Mouse (Mus musculus): ENCODE results near the gene Ttll7. TPM values are rescaled to one million over a fixed set of nuclear protein-coding genes. Genes with fewer than 3 reads are reported as not detected.

Ttll7 gene
- 0.37 and 0.38 TPM in 2 replicates for polyA plus RNA-seq (2012; rRNA removed)

- peak within 1 kb of the TSS; percentile 43; the same call in 1 of the 2 replicates for H3K27ac ChIP-seq (ENCODE audit: insufficient read depth, low read length)
- 2% methylated on average over 36 of the region's 36 CpGs for WGBS
Measured at GRCm38 (mm10) chr3:146851966-146852891, at the start of gene Ttll7. Gene Ttll7 (plus strand): TSS chr3:146852367.

DNA sequence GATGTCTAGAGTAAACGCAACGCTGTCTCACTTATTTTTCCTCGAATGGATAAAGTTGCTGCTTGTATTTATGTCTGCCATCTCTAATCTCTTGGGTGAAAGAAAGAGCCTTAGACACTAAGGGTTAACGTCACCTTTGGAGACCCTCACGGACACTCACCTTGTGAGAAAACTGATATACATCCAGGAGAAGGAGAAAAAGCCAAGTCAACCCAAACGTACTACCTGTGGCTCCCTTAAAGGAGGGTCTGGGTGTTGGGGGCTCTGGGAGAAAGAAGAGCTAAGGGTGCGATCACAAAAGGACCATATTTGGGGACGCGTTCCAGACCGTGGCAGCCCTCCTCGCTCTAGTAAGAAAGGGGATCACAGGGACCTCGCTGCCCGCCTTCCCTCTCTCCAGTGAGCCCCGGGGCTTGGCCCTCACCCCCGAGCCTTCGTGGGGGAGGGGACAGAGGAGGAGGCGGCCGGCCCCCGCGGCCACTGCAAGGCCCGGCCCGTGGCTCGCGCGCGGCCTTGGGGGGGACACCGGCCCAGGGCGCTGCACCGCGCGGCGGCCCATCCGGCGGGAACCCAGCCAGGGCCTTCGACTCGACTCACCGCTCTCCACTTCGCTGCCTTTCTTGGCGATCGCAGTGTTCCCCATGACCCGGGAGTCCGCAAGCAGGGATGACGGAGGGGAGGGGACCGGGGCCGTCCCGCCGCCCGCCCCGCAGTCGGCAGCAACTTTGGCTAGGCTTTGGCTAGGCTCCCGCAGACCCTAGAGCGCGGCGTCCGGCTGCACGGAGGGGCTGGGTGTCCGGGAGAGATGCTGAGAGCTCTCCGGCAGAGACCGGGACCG, 39.9 kb upstream of the Ttll7 start:
- Histone ChIP-seq H3K4me1 (ENCODE audit: control insufficient read depth, insufficient read depth, insufficient read length) (no peaks in the 10 kb centered on the region; the same call in 1 of the 2 replicates), H3K4me3 (ENCODE audit: extremely low read depth, insufficient read depth, insufficient read length) (peak overlapping the region; percentile 94), H3K36me3 (ENCODE audit: control insufficient read depth, insufficient read depth, low read length) (no peaks in the 10 kb centered on the region), H3K27me3 (ENCODE audit: control insufficient read depth, insufficient read depth, low read length) (no peaks in the 10 kb centered on the region), H3K27ac (ENCODE audit: insufficient read depth, low read length) (peak overlapping the region; percentile 35; the same call in 1 of the 2 replicates)
- DNase-seq (ENCODE audit: low read depth in 1 of 2, low spot score in 2 of 2) = no peak
- 2% methylated on average over 59 of the region's 60 CpGs for WGBS
- TF ChIP-seq POLR2A (IDR thresholded peaks at IDR 0.05; ENCODE audit: low read depth, low read length) (no peak), CTCF (IDR thresholded peaks at IDR 0.05; ENCODE audit: extremely low read depth, insufficient read depth, insufficient read length, insufficient replicate concordance) (no peak)

More at GRCm38 (mm10) chr3:146851966-146852891, at the start of gene Ttll7:
- peak within 1 kb of the TSS; percentile 45 for H3K4me3 ChIP-seq (ENCODE audit: extremely low read depth, insufficient read depth, insufficient read length)
- H3K4me1 ChIP-seq (ENCODE audit: control insufficient read depth, insufficient read depth, insufficient read length) = no peaks in the 10 kb centered on the region
- no peaks in the 10 kb centered on the region for H3K36me3 ChIP-seq (ENCODE audit: control insufficient read depth, insufficient read depth, low read length)
- no peak for DNase-seq (ENCODE audit: low read depth in 1 of 2, low spot score in 2 of 2)
- no peak for TF ChIP-seq CTCF (IDR thresholded peaks at IDR 0.05; ENCODE audit: extremely low read depth, insufficient read depth, insufficient read length, insufficient replicate concordance)
- no peak for TF ChIP-seq POLR2A (IDR thresholded peaks at IDR 0.05; ENCODE audit: low read depth, low read length)
- H3K27me3 ChIP-seq (ENCODE audit: control insufficient read depth, insufficient read depth, low read length) = peaks cover 3% of the 10 kb centered on the region; the same call in 1 of the 2 replicates

DNA sequence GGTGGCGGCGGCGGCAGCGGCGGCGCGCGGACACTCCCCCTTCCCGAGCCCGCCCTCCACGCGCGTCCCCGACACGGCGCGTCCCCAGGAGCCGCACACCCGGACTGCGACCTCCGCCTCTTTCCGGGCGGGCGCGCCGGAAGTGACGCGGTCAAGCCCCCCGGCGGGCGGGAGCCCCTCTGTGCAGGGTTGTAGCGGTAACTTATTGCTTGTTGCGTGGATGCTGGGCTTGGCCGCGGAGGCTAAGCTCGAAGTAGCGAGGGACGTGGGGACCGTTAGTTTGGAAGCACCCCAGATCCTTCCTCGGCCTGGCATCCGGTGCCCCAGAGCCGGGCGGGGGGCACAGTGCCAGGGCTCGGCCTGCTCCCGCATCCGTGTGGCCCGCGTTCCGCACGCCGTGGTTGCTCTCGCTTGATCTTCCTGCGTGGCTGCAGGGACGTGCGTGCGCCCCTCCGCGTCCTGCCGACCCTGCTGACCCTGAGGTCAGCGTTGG, 39.2 kb upstream of the Ttll7 start, which contains the start of gene Prkacb:
Gene Prkacb (minus strand): TSS at position 90 of the 493 bp plus-strand sequence.
- DNase-seq (ENCODE audit: low read depth in 1 of 2, low spot score in 2 of 2) = peak; percentile 70 to 84
- Histone ChIP-seq H3K36me3 (ENCODE audit: control insufficient read depth, insufficient read depth, low read length) (no peaks in the 10 kb centered on the region), H3K4me3 (ENCODE audit: extremely low read depth, insufficient read depth, insufficient read length) (peak within 1 kb of the TSS; percentile 94), H3K27me3 (ENCODE audit: control insufficient read depth, insufficient read depth, low read length) (no peaks in the 10 kb centered on the region), H3K27ac (ENCODE audit: insufficient read depth, low read length) (peak within 1 kb of the TSS; percentile 93), H3K4me1 (ENCODE audit: control insufficient read depth, insufficient read depth, insufficient read length) (no peaks in the 10 kb centered on the region; the same call in 1 of the 2 replicates)
- no peak for TF ChIP-seq POLR2A (IDR thresholded peaks at IDR 0.05; ENCODE audit: low read depth, low read length)
- TF ChIP-seq CTCF (IDR thresholded peaks at IDR 0.05; ENCODE audit: extremely low read depth, insufficient read depth, insufficient read length, insufficient replicate concordance) = no peak
- WGBS = 1% methylated on average over 54 of the region's 60 CpGs

DNA sequence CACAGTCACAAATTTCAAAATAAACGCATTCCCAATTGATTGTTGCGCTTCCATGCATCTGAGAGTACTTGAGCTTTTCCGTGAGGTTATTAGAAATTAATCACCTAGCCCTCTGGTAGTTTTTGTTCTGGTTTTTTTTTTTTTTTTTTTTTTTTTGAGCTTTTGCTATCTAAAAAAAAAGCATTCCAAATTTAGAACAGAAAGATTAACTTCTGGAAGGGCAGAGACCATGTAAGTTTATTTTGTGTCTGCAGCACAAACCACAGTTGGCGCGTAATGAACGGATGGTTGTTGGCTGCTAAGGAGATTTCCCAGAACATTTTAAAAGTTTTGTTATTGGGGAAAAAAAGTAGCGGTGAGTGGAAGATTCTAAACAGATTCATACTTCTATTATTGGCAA, 38.5 kb upstream of the Ttll7 start:
- DNase-seq (ENCODE audit: low read depth in 1 of 2, low spot score in 2 of 2) = no peak
- Histone ChIP-seq H3K4me1 (ENCODE audit: control insufficient read depth, insufficient read depth, insufficient read length) (no peaks in the 10 kb centered on the region; the same call in 1 of the 2 replicates), H3K27me3 (ENCODE audit: control insufficient read depth, insufficient read depth, low read length) (no peaks in the 10 kb centered on the region), H3K4me3 (ENCODE audit: extremely low read depth, insufficient read depth, insufficient read length) (peak overlapping the region; percentile 94), H3K36me3 (ENCODE audit: control insufficient read depth, insufficient read depth, low read length) (no peaks in the 10 kb centered on the region), H3K27ac (ENCODE audit: insufficient read depth, low read length) (no peak overlapping the region; the same call in 1 of the 2 replicates)
- WGBS = 51% methylated on average over 7 of the region's 7 CpGs
- TF ChIP-seq POLR2A (IDR thresholded peaks at IDR 0.05; ENCODE audit: low read depth, low read length) (no peak), CTCF (IDR thresholded peaks at IDR 0.05; ENCODE audit: extremely low read depth, insufficient read depth, insufficient read length, insufficient replicate concordance) (no peak)

GRCm38 (mm10) chr3:146820718-146821117, 31.4 kb upstream of the Ttll7 start:
- WGBS = 90% methylated on average over 4 of the region's 4 CpGs
- Histone ChIP-seq H3K27me3 (ENCODE audit: control insufficient read depth, insufficient read depth, low read length) (no peaks in the 10 kb centered on the region), H3K4me3 (ENCODE audit: extremely low read depth, insufficient read depth, insufficient read length) (no peak overlapping the region), H3K4me1 (ENCODE audit: control insufficient read depth, insufficient read depth, insufficient read length) (no peaks in the 10 kb centered on the region), H3K36me3 (ENCODE audit: control insufficient read depth, insufficient read depth, low read length) (no peaks in the 10 kb centered on the region), H3K27ac (ENCODE audit: insufficient read depth, low read length) (no peak overlapping the region)
- DNase-seq (ENCODE audit: low read depth in 1 of 2, low spot score in 2 of 2) = no peak
- TF ChIP-seq POLR2A (IDR thresholded peaks at IDR 0.05; ENCODE audit: low read depth, low read length) (no peak), CTCF (IDR thresholded peaks at IDR 0.05; ENCODE audit: extremely low read depth, insufficient read depth, insufficient read length, insufficient replicate concordance) (no peak)

GRCm38 (mm10) chr3:146842766-146843165, 9.4 kb upstream of the Ttll7 start:
- Histone ChIP-seq H3K36me3 (ENCODE audit: control insufficient read depth, insufficient read depth, low read length) (no peaks in the 10 kb centered on the region), H3K27me3 (ENCODE audit: control insufficient read depth, insufficient read depth, low read length) (no peaks in the 10 kb centered on the region), H3K27ac (ENCODE audit: insufficient read depth, low read length) (no peak overlapping the region), H3K4me1 (ENCODE audit: control insufficient read depth, insufficient read depth, insufficient read length) (no peaks in the 10 kb centered on the region), H3K4me3 (ENCODE audit: extremely low read depth, insufficient read depth, insufficient read length) (no peak overlapping the region)
- no peak for TF ChIP-seq CTCF (IDR thresholded peaks at IDR 0.05; ENCODE audit: extremely low read depth, insufficient read depth, insufficient read length, insufficient replicate concordance)
- no peak for TF ChIP-seq POLR2A (IDR thresholded peaks at IDR 0.05; ENCODE audit: low read depth, low read length)
- 76% methylated on average over 3 of the region's 3 CpGs for WGBS
- DNase-seq (ENCODE audit: low read depth in 1 of 2, low spot score in 2 of 2) = no peak
